Mouse (Mus musculus) thymus, postnatal 14 days (tissue): ENCODE data around the gene Tor2a.
A peak's percentile ranks its signal among the peaks of the same experiment; 100 is the strongest.

Experiments
- DNase-seq: peaks from one replicate; pipeline ENCODE4 v3.0.0; 2021

Gene Tor2a

DNA sequence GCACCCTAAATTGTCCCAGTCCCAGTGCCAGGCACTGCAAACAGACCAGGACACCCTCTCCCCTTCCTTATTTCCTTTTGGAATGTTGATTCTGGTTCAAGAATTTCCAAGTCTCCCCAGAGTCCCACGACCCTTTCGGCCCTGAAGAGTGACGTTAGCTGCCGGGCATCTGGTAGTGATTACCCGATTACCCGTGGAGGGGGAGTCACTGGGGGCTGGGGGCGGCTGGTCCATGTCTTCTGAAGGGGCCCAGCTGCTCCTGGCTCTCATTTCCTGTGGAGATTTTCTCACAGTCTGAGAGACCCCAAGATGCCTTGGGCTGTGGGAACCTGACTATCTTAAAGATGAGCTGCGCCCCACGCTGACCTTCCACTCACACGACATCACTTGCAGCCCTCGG lies 26.2 kb upstream of the Tor2a start:
- DNase-seq, result no peak

- no peak for DNase-seq
Measured at GRCm38 (mm10) chr2:32731911-32732310, 25.1 kb upstream of the Tor2a start.

- no peak for DNase-seq
Measured at GRCm38 (mm10) chr2:32732695-32733094, 24.3 kb upstream of the Tor2a start.

GRCm38 (mm10) chr2:32734480-32734879 lies 22.6 kb upstream of the Tor2a start:
- DNase-seq, result no peak

DNA sequence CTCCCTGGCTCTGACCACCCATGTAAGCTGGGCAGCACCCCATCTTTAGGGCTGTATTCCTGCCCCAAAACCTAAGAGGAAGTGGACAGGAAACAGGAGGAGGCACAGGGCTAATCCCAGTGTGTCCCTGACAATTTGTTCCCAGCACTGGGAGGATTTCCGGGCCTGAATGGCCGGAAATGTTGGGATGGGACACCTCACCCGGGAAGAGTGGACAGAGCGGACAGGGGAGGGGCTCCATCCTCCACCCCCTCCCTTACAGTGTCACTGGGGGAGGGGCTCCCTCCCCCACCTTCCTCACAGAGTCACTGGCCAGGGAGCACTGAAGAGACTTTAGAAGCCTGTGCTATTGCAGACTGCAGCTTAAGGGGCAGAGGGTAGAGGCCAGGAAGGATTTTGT lies 22.1 kb upstream of the Tor2a start:
- no peak for DNase-seq

- no peak for DNase-seq
Measured at GRCm38 (mm10) chr2:32736306-32736829, 20.7 kb upstream of the Tor2a start.

DNA sequence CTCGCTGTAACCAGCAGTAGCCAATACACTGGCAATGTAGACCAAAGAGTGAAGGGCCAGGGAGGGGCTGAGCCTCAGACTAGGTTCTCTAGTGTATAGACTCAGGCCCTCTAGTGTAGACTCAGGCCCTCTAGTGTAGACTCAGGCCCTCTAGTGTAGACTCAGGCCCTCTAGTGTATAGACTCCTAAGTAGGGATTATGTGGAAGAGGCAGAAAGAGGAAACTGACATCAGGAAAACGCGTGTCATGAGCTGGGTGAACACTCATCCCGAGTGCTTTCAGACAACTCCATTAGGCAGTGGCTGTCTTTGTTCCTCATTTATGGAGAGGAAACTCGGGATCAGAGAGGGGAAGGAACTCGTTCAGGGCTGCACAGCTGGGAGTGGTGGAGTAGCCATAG lies 20.0 kb upstream of the Tor2a start:
- DNase-seq, result no peak

DNA sequence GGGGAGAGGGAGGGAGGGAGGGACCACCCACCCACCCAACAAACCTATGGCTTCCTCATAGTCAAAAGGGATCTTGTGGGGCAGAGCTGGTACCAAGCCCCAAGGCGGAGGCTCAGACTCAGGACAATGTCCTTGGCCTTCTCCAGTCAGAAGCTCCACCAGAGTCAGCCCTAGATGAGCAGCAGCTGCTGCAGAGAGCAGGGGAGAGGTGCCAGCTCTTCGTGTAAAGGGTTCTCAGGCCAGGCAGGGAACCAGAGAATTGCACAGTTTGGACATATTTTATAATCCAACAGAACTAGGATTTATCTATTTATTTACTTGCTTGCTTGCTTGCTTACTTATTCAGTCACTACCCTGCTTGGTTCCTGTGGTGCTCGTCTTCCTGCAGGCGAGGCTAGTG lies 17.7 kb upstream of the Tor2a start:
- no peak for DNase-seq

DNA sequence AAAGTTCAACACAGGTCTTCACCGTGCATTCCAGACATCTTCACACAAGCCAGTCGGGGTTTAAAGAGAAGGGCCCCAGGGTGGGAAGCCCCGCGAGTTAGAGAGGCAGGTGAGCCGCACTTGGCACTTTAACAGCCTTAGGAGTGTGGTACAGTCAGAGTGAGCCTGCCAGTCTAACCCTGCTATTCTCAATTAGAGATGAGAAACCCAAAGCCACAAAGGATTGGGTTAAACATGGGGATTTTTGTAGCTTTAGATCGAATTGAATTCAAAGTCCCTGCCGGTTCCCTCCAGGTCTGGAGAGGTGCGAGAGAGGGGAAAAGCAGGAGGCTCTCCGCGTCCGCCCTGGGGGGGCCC lies 16.1 kb upstream of the Tor2a start, which contains the start of gene 6330409D20Rik:
Gene 6330409D20Rik (minus strand): TSS at position 101 of the 357 bp plus-strand sequence.
- no peak for DNase-seq

DNA sequence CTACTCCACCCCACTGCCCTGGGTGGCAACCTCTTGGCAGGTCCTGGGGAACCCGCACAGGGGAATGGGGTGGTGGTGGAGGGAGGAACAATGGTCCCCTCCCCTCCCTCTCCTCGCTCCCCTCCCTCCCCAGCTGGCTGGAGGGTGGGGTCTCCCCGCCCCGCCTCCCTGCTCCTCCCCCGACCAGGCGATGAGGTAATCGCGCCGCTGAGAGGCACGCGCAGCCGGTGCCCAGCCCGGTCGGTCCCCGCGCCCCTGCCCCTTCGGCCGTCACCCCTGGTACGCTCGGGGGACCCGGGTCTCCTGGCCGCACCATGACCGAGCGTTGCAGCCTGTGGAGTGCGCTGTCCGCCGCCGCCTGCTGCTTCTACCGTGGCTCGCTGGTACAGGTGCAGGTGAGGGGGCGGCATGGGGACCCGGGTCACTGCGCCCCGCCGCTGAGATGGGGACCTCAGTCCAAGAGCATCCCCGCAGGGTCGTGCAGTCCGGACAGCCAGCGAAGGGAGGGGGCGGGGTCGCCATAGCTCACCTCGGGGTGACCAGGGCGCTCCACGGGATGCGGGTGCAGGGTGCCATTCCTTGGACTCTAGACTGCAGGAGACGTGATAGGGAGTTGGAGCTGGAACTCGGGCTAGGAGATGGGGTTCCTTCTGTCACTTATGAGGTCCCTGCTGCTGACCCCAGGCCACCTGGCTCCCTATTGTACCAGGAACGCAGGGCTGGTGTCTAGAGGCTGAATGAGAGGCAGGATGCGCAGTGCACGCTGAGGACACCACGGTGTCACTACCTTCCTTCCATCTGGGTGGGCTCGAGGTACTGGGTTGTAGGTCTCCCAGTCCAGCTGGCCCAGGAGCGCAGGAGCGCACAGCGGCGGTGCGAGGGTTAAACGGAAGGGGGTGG lies 15.5 kb upstream of the Tor2a start:
- DNase-seq, result no peak

GRCm38 (mm10) chr2:32742173-32742531 lies 14.9 kb upstream of the Tor2a start:
- DNase-seq, result no peak

DNA sequence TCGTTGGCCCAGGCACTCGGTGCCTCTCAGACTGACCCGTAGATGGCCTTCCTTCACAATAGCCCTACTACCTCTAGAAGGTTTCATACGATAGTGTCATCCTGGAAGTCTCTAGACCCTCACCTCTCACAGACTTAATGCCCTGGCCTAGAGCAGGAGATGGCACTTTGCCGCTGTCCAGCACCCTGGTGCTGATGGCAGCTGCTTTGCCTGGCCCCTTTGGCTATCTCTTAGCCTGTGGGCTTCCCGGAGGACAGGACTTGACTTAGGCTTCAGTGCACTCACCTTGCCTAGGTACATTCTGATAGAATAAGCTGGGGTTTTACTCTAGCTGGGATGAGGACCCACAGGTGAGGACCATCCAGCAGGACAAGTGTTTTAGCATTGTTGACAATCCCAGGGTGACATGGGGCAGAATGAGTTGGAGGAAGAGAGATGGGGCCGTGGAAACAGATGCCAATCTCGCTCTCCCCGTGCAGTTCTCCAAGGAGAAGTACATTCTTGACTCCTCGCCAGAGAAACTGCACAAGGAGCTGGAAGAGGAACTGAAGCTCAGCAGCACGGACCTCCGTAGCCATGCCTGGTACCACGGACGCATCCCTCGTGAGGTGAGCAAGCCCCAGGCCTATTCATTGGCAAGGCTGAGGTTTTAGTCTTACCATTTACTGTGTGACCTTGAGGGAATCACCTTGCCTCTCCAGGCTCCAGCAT lies 12.6 kb upstream of the Tor2a start:
- DNase-seq, result no peak

DNA sequence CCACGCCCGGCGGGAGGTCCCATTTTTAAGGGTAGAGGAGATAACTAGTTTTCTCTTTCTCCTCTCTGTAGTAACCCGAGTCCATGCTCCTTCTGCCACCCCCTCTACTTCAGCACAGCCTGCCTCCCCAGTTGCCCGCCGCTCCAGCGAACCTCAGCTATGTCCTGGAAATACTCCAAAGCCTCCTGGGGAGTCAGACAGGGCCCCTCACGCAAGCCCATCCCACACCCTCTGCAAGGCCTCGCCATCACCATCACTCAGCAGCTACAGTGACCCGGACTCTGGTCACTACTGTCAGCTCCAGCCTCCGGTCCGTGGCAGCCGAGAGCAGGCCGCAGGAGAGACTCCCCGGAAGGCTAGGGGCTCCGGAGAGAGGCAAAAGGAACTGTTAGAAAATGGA lies 8.0 kb upstream of the Tor2a start:
- no peak for DNase-seq

GRCm38 (mm10) chr2:32750199-32750598 lies 6.8 kb upstream of the Tor2a start:
- DNase-seq, result no peak

- no peak for DNase-seq
Measured at GRCm38 (mm10) chr2:32750887-32751664, 6.0 kb upstream of the Tor2a start.

- DNase-seq, result no peak
Measured at GRCm38 (mm10) chr2:32751665-32752033, 5.4 kb upstream of the Tor2a start.

- DNase-seq, result no peak
Measured at GRCm38 (mm10) chr2:32752181-32752580, 4.9 kb upstream of the Tor2a start.

- DNase-seq, result no peak
Measured at GRCm38 (mm10) chr2:32756674-32757055, 369 bp upstream of the Tor2a start.

DNA sequence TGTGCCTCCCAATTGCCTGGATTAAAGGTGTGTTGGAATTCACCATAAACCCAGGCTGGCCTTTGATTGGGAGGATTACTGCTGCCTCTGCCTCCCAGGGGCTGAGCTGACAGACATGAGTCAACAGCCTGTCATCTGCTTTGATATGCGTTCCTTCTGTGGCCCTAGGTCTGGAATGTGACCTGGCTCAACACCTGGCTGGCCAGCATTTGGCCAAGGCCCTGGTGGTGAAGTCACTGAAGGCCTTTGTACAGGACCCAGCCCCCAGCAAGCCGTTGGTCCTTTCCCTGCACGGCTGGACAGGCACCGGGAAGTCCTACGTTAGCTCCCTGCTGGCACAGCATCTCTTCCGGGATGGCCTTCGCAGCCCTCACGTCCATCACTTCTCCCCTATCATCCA lies 1.5 kb downstream of the Tor2a start:
- DNase-seq, result peak; percentile 21

DNA sequence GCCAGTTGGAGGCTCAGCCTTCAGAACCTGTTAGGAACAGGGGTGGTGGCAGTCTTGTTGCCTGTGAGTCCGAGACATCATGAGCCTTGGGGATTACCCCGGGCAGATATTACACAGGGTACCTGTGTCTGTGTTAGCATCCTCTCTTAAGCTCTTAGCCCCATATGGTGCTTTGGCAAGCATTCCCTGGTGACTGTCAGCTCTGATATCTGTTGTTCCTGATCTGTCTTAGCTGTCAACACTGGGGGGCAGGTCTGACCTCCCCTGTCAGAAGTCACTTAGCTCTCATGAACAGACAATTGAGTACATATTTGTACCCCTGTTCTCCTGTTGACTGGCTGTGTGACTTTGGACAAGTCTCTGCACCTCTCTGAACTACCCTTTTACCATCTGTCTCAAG lies 2.0 kb downstream of the Tor2a start:
- DNase-seq, result no peak

GRCm38 (mm10) chr2:32761361-32761760 lies 4.3 kb downstream of the Tor2a start:
- no peak for DNase-seq

DNA sequence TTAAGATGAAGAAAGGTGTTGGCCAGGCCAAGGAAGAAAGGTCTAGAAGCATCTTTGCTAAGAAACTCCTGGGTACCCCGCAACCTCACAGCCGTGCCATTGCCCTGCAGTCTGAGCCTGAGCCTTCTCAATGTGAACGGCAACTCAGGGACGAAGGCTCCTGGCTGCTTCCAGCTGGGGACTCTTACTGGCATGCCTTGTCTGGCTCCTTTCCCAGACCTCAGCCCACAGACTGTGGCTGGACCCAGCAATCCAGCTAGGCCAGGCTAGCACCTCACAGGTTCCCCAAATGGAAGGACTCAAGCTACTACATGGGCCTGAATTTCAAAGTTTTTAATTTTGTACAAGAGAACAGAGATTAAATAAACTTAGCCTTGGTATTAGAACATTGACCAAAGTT lies 4.8 kb downstream of the Tor2a start:
- DNase-seq, result no peak

DNA sequence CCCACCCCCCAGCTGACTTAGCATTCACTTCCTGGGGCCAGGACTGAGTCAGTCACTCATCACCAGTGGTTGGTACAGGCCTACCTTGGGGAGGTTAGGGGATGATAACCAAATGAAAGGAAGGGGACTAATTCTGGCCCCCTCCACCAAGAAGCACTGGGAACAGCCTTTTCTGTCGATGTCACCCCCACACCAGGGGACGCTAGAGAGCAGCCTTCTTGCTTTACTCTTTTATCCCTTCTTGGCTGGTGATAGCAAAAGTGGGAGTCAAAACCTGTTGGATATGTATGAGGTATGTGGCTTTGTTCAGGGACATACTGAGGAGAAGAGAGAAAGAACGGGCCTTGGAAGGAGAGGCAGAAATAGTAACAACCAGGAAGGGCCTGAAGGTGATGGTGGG lies 6.3 kb downstream of the Tor2a start:
- no peak for DNase-seq

DNA sequence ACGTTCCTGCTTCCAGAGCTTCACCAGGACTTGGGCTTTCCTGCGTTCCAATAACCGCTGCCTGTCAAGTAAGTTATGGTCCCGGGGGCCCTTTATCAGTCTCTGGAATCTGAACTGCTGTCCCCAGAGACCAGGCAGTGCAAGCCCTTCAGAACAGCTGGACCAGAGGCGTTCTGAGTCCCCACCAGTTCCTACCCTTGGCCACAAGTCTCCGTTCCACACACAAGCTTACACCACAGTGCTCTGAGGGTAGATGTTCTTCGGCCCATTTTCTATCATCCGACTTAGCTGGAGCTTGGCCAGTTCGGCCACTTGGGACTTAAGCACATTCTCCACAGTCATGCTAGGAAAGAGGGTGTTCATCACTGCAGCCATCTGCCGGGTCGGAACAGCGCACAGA lies 10.2 kb downstream of the Tor2a start:
- no peak for DNase-seq
